Comparison of ENCODE assay signal across 21 mouse cellular contexts in genomic region chr8:120792710-120793109, GRCm38 (mm10). TPM values are rescaled to one million over a fixed set of nuclear protein-coding genes. Genes with fewer than 3 reads are reported as not detected.
DNase-seq lines count a peak whose midpoint lies in the region; ATAC-seq and TF ChIP-seq lines count a peak whose summit lies in the region.
"Had no signal": no experiment of that assay in that cellular context is flagged by ENCODE, and none has a peak within 500 bp of the region (broad histone marks: within the 10 kb centered on the region; RNA-seq: fewer than 3 reads in every experiment).

No protein-coding gene starts in this region.

- 0 out of 2 replicates have a peak, but pooled peaks cover 3% of the 10 kb centered on the region for H3K4me1 ChIP-seq in liver, embryonic 12.5 days
- no peaks in the 10 kb centered on the region; the same call in 1 of the 2 replicates for H3K4me1 ChIP-seq in liver, postnatal 0 days (ENCODE audit: insufficient read depth)
- H3K4me1 ChIP-seq in lung, adult 2 months (ENCODE audit: control insufficient read depth, insufficient read depth, low read length) = no peaks in the 10 kb centered on the region; the same call in 1 of the 2 replicates
- H3K4me1 ChIP-seq: neural tube, embryonic 13.5 days had no signal

- peak; percentile 44 for DNase-seq in liver
- peak; percentile 41 to 45 for DNase-seq in B cell, adult 2 months
- DNase-seq in brain, adult 2 months (ENCODE audit: low read depth, low spot score) = peak; percentile 10
- DNase-seq in liver, postnatal 0 days = peak; percentile 45
- DNase-seq in kidney, postnatal 36 days = no peak
- DNase-seq in lung, adult 2 months = no peak
- DNase-seq in gastrocnemius, adult 8-10 months (ENCODE audit: low spot score in 2 of 2) = no peak
- DNase-seq: cerebellum, adult 18-20 months; cerebellum, postnatal 36 days; heart, adult 18-20 months; kidney, adult 8-10 months; kidney, postnatal 25 days; right cerebral cortex, postnatal 25 days; thymus, postnatal 14 days had no signal

- WGBS in liver, embryonic 12.5 days (ENCODE audit: insufficient replicate concordance) = 33% methylated on average over 15 of the region's 15 CpGs
- 33% methylated on average over 15 of the region's 15 CpGs for WGBS in liver, postnatal 0 days (ENCODE audit: insufficient replicate concordance)
- WGBS in lung, adult 2 months = 72% methylated on average over 15 of the region's 15 CpGs

- no peaks in the 10 kb centered on the region for H3K9me3 ChIP-seq in liver, embryonic 12.5 days (replicated peaks)
- no peaks in the 10 kb centered on the region for H3K9me3 ChIP-seq in liver, postnatal 0 days (ENCODE audit: low read length)
- H3K9me3 ChIP-seq: embryonic facial prominence, embryonic 10.5 days; megakaryocyte, embryonic 14.5 days; neural tube, embryonic 13.5 days had no signal

- no peaks in the 10 kb centered on the region for H3K36me3 ChIP-seq in liver, embryonic 12.5 days
- no peaks in the 10 kb centered on the region for H3K36me3 ChIP-seq in liver, postnatal 0 days (replicated peaks; ENCODE audit: insufficient read depth, low read length)
- H3K36me3 ChIP-seq: embryonic facial prominence, embryonic 10.5 days; neural tube, embryonic 13.5 days had no signal

- H3K27ac ChIP-seq in liver, embryonic 12.5 days = no peak overlapping the region
- no peak overlapping the region for H3K27ac ChIP-seq in liver, postnatal 0 days (ENCODE audit: low read depth)
- H3K27ac ChIP-seq: embryonic facial prominence, embryonic 10.5 days; neural tube, embryonic 13.5 days; stomach, postnatal 0 days had no signal

- no peak for TF ChIP-seq POLR2A in lung, adult 2 months (IDR thresholded peaks at IDR 0.05; ENCODE audit: borderline replicate concordance, extremely low read depth, low read depth, low read length)

- no peak for ATAC-seq in liver, embryonic 12.5 days
- ATAC-seq in liver, postnatal 0 days = peak; percentile 55
- ATAC-seq: forebrain, embryonic 14.5 days had no signal

- no peak for TF ChIP-seq EP300 in liver, postnatal 0 days (IDR thresholded peaks at IDR 0.05; ENCODE audit: low read depth)

- TF ChIP-seq CTCF in liver, postnatal 0 days (IDR thresholded peaks at IDR 0.05; ENCODE audit: low read depth) = no peak
- TF ChIP-seq CTCF in lung, adult 2 months (IDR thresholded peaks at IDR 0.05; ENCODE audit: insufficient read depth, low read length) = no peak

- no peak overlapping the region for H3K4me2 ChIP-seq in liver, embryonic 12.5 days
- no peak overlapping the region for H3K4me2 ChIP-seq in liver, postnatal 0 days (ENCODE audit: low read depth, low read length)
- H3K4me2 ChIP-seq: neural tube, embryonic 13.5 days had no signal

- H3K27me3 ChIP-seq in liver, embryonic 12.5 days (replicated peaks) = 0 out of 2 replicates have a peak, but pooled peaks cover 7% of the 10 kb centered on the region
- no peaks in the 10 kb centered on the region for H3K27me3 ChIP-seq in liver, postnatal 0 days (ENCODE audit: insufficient read depth, low read length)
- H3K27me3 ChIP-seq: neural tube, embryonic 13.5 days had no signal

- no peak overlapping the region for H3K4me3 ChIP-seq in liver, embryonic 12.5 days
- no peak overlapping the region for H3K4me3 ChIP-seq in liver, postnatal 0 days (ENCODE audit: low read depth, low read length)
- H3K4me3 ChIP-seq in lung, adult 2 months (replicated peaks; ENCODE audit: extremely low read depth, low read depth, low read length) = no peak overlapping the region
- H3K4me3 ChIP-seq: embryonic facial prominence, embryonic 10.5 days; megakaryocyte, embryonic 14.5 days; neural tube, embryonic 13.5 days had no signal

- H3K9ac ChIP-seq in liver, embryonic 12.5 days = no peak overlapping the region
- H3K9ac ChIP-seq in liver, postnatal 0 days (replicated peaks) = no peak overlapping the region
- H3K9ac ChIP-seq: neural tube, embryonic 13.5 days had no signal

RNA-seq across cellular contexts. Expression of gene Irf8, which starts 56.6 kb away (rescaled TPM):
- 10.6 TPM in 2 replicates for polyA plus RNA-seq in liver, embryonic 12.5 days (2016; fragmentation: Nextera tagmentation; extraction: Ambion mirVana)
- polyA plus RNA-seq in liver, postnatal 0 days (2015; fragmentation: Nextera tagmentation; extraction: Ambion mirVana) = 28.3 and 31.8 TPM in 2 replicates
- 38.6 and 44.7 TPM in 2 replicates for polyA plus RNA-seq in lung, adult 2 months (2012; rRNA removed)
- total RNA-seq in gastrocnemius, adult 8-10 months (2022) = 10 to 100 TPM in 2 of 4 experiments, 1 to 10 TPM in 2; 8.9 to 12.0 (median 10.7) TPM
- total RNA-seq: MEL had no signal

Comparison
In these comparisons a context has a peak if more than half of its experiments do, and no peak if none do; other contexts are left out.
1. DNase-seq: peak in liver (single experiment), B cell, adult 2 months (2 of 2), brain, adult 2 months (single experiment) and liver, postnatal 0 days (single experiment); none in kidney, postnatal 36 days (0 of 2), lung, adult 2 months (single experiment) and gastrocnemius, adult 8-10 months (0 of 2).